Mouse (Mus musculus) lung, adult 2 months (tissue): ENCODE measurements around the gene Ear1.
"Not testable (repeated sequence)": the region's sequence is repeated elsewhere in the genome, so short reads cannot be mapped to it uniquely, and the experiment has no call there.

Experiments
- CTCF ChIP-seq: fragments of 200-500 bp; IDR thresholded peaks from 2 replicates; pipeline ENCODE4 v1.5.1; 2011; ENCODE audit warnings: mild to moderate bottlenecking, low read length, control low read depth; ENCODE audit not compliant: insufficient read depth
- POLR2A ChIP-seq: fragments of 200-500 bp; IDR thresholded peaks from 2 replicates; pipeline ENCODE4 v1.6.1; 2011; ENCODE audit warnings: low read depth, mild to moderate bottlenecking, control low read depth, low read length, borderline replicate concordance; ENCODE audit errors: extremely low read depth

- TF ChIP-seq POLR2A, CTCF: not testable (repeated sequence)
Measured at GRCm38 (mm10) chr14:43835366-43835765, 40.0 kb downstream of the Ear1 start.
